Mouse (Mus musculus) spleen, postnatal 4 days (tissue): ENCODE results near the gene 1190002N15Rik.

Experiments
- DNase-seq, 2 experiments: peaks; one replicate each; pipeline ENCODE4 v3.0.0; 2022; ENCODE audit warnings: low spot score in 2 of 2

The 1190002N15Rik gene

GRCm38 (mm10) chr9:94537970-94538822 is at the start of gene 1190002N15Rik:
Gene 1190002N15Rik, minus strand, starts transcription at chr9:94538081.
- peak; percentile 93 to 97 for DNase-seq

GRCm38 (mm10) chr9:94582309-94582708 is 44.4 kb upstream of the 1190002N15Rik start:
- no peak for DNase-seq

- DNase-seq, result no peak
These were observed 43.8 kb upstream of the 1190002N15Rik start for GRCm38 (mm10) chr9:94581661-94582060.

GRCm38 (mm10) chr9:94580071-94580737 is 42.3 kb upstream of the 1190002N15Rik start:
- DNase-seq, result no peak

- DNase-seq, result no peak
These were observed 33.9 kb upstream of the 1190002N15Rik start for GRCm38 (mm10) chr9:94571802-94572201.

GRCm38 (mm10) chr9:94568386-94568785 is 30.5 kb upstream of the 1190002N15Rik start:
- DNase-seq, result no peak

GRCm38 (mm10) chr9:94567722-94568314 is 29.9 kb upstream of the 1190002N15Rik start:
- DNase-seq, result no peak

- DNase-seq, result no peak
These were observed 19.1 kb upstream of the 1190002N15Rik start for GRCm38 (mm10) chr9:94556776-94557514.

- DNase-seq, result no peak
These were observed 18.4 kb upstream of the 1190002N15Rik start for GRCm38 (mm10) chr9:94556249-94556648.

- no peak for DNase-seq
These were observed 12.7 kb upstream of the 1190002N15Rik start for GRCm38 (mm10) chr9:94550493-94551095.

- no peak for DNase-seq
These were observed 6.0 kb upstream of the 1190002N15Rik start for GRCm38 (mm10) chr9:94543881-94544280.

GRCm38 (mm10) chr9:94540343-94541095 is 2.6 kb upstream of the 1190002N15Rik start:
- DNase-seq, result peak in 1 of 2 experiments; percentile 30

GRCm38 (mm10) chr9:94539346-94539865 is 1.5 kb upstream of the 1190002N15Rik start:
- DNase-seq, result no peak

- DNase-seq, result no peak
These were observed 902 bp upstream of the 1190002N15Rik start for GRCm38 (mm10) chr9:94538823-94539143.

GRCm38 (mm10) chr9:94537051-94537917 is 597 bp downstream of the 1190002N15Rik start:
- DNase-seq, result peak; percentile 65 to 84

GRCm38 (mm10) chr9:94536261-94536905 is 1.5 kb downstream of the 1190002N15Rik start:
- no peak for DNase-seq

- no peak for DNase-seq
These were observed 3.1 kb downstream of the 1190002N15Rik start for GRCm38 (mm10) chr9:94534795-94535194.

GRCm38 (mm10) chr9:94534226-94534625 is 3.7 kb downstream of the 1190002N15Rik start:
- DNase-seq, result no peak

- no peak for DNase-seq
These were observed 4.2 kb downstream of the 1190002N15Rik start for GRCm38 (mm10) chr9:94533641-94534040.
